In the genomic region with DNA sequence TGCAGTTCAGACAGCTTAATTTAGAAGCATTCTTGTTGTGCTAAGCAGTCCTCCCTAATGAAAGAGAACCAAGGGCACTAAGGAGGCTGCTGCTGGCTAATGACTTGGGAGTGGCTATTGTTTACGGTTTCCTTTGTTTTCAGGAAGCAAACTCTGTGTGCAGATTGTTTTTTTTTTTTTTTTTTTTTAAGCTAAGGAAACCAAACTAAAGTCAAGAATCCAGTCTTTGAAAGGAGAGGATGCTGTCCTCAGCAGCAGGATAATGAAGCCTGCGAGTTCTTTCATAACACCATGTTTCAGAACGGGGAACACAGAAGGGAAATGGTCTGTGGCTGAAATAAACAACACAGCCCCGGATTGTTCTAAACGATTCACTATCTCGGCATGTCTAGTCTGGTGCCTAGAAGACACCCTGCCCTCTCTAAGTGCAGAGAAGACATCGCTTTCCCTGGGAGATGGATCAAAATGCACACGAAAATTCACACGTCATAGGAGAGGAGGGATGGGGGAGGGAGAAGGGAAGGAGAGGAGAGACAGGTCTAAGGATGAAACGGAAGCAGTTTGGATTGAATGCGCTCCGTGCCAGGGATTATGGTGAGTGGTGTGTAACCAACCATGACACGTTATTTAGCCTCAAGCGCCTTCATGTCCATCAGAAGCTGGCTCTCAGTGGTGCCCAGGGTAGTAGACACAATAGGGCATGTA, we compare ENCODE assay signal across 8 mouse cellular contexts.
A peak's percentile ranks its signal among the peaks of the same experiment; 100 is the strongest.
DNase-seq lines count a peak whose midpoint lies in the region; ATAC-seq lines count a peak whose summit lies in the region.

No protein-coding gene starts in this region.

- no peaks in the 10 kb centered on the region for H3K9me3 ChIP-seq in embryonic facial prominence, embryonic 12.5 days
- no peaks in the 10 kb centered on the region for H3K9me3 ChIP-seq in intestine, embryonic 16.5 days (ENCODE audit: control insufficient read depth, low read length)

- 0 out of 2 replicates have a peak overlapping the region, but pooled peaks have one; percentile 18 for H3K27ac ChIP-seq in embryonic facial prominence, embryonic 12.5 days
- peak overlapping the region; percentile 42; the same call in 1 of the 2 replicates for H3K27ac ChIP-seq in intestine, embryonic 16.5 days (ENCODE audit: low read length)

- DNase-seq in right cerebral cortex, postnatal 10 days (ENCODE audit: low spot score in 2 of 2), result peak; percentile 36 to 42
- DNase-seq in right cerebral cortex, postnatal 36 days (ENCODE audit: low spot score in 2 of 2), result no peak
- DNase-seq in lung, postnatal 25 days (ENCODE audit: low spot score), result peak; percentile 63
- DNase-seq in spleen, postnatal 36 days (ENCODE audit: low spot score in 2 of 2), result no peak
- no peak for DNase-seq in c-Kit-positive CD71-positive TER-119-positive erythroid progenitor cells, embryonic 14.5 days (ENCODE audit: low spot score)
- no peak for DNase-seq in testis, postnatal 10 days (ENCODE audit: low spot score)

- 21% methylated on average over 14 of the region's 14 CpGs for WGBS in embryonic facial prominence, embryonic 12.5 days
- whole genome bisulfite sequencing in intestine, embryonic 16.5 days, result 32% methylated on average over 14 of the region's 14 CpGs

- peaks cover 39% of the 10 kb centered on the region for H3K4me1 ChIP-seq in embryonic facial prominence, embryonic 12.5 days
- peaks cover 15% of the 10 kb centered on the region for H3K4me1 ChIP-seq in intestine, embryonic 16.5 days (ENCODE audit: control insufficient read depth, insufficient read depth, low read length)

- H3K27me3 ChIP-seq in embryonic facial prominence, embryonic 12.5 days, result no peaks in the 10 kb centered on the region
- H3K27me3 ChIP-seq in intestine, embryonic 16.5 days (replicated peaks; ENCODE audit: control insufficient read depth, insufficient read depth, low read length), result no peaks in the 10 kb centered on the region

- H3K4me2 ChIP-seq in embryonic facial prominence, embryonic 12.5 days (replicated peaks), result peak overlapping the region; percentile 32
- peak overlapping the region; percentile 42 for H3K4me2 ChIP-seq in intestine, embryonic 16.5 days (ENCODE audit: low read depth, low read length)

- ATAC-seq in embryonic facial prominence, embryonic 12.5 days (ENCODE audit: insufficient number of reproducible peaks, insufficient read depth, low FRiP score, low TSS enrichment), result no peak
- ATAC-seq in intestine, embryonic 16.5 days, result no peak

- no peak overlapping the region for H3K9ac ChIP-seq in embryonic facial prominence, embryonic 12.5 days
- H3K9ac ChIP-seq in intestine, embryonic 16.5 days (ENCODE audit: low read depth, low read length), result no peak overlapping the region

- no peak overlapping the region for H3K4me3 ChIP-seq in embryonic facial prominence, embryonic 12.5 days
- peak overlapping the region; percentile 9; the same call in 1 of the 2 replicates for H3K4me3 ChIP-seq in intestine, embryonic 16.5 days (ENCODE audit: low read length)

- H3K36me3 ChIP-seq in embryonic facial prominence, embryonic 12.5 days, result no peaks in the 10 kb centered on the region
- no peaks in the 10 kb centered on the region for H3K36me3 ChIP-seq in intestine, embryonic 16.5 days (ENCODE audit: control insufficient read depth, insufficient read depth, low read length)

Comparison
In these comparisons a context has a peak if more than half of its experiments do, and no peak if none do; other contexts are left out.
1. DNase-seq: peak in right cerebral cortex, postnatal 10 days (2 of 2) and lung, postnatal 25 days (single experiment); none in right cerebral cortex, postnatal 36 days (0 of 2), spleen, postnatal 36 days (0 of 2), c-Kit-positive CD71-positive TER-119-positive erythroid progenitor cells, embryonic 14.5 days (single experiment) and testis, postnatal 10 days (single experiment).